Mouse (Mus musculus): Measurements from ENCODE around the gene Robo1. TPM values are rescaled to one million over a fixed set of nuclear protein-coding genes. Genes with fewer than 3 reads are reported as not detected.
A peak's percentile ranks its signal among the peaks of the same experiment; 100 is the strongest.

The Robo1 gene
- polyA plus RNA-seq, 1 experiment from 2014 or later = 69.5 TPM

DNA sequence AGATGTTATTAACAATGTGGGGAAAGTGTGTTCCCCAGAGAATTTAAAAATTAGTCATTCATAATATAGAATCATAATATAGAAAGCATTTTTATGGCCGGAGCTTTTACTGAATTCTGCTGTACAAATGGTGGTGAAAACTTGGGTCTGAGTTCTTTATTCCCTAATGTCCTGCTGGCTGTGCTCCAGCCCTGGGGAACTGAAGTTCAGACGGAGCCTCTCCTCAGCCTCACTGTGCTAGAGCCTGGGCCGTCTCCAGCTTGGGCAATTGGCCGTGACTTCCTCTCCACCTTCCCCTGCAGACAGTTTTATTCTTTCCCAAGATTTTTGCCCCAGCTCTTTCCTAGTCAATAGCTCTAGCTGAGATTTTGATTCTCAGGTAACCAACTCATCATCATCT is 429.0 kb downstream of the Robo1 start:
- H3K36me3 ChIP-seq = peaks cover 7% of the 10 kb centered on the region
- no peak overlapping the region for H3K4me3 ChIP-seq
- no peak overlapping the region for H3K9ac ChIP-seq
- peaks cover 10% of the 10 kb centered on the region; the same call in 1 of the 2 replicates for H3K4me1 ChIP-seq
- no peaks in the 10 kb centered on the region for H3K27me3 ChIP-seq (replicated peaks)
- no peaks in the 10 kb centered on the region for H3K9me3 ChIP-seq
- 43% methylated on average over 4 of the region's 4 CpGs for WGBS
- H3K4me2 ChIP-seq (replicated peaks) = no peak overlapping the region
- no peak overlapping the region for H3K27ac ChIP-seq
- ATAC-seq (ENCODE audit: low FRiP score, low read depth) = no peak

DNA sequence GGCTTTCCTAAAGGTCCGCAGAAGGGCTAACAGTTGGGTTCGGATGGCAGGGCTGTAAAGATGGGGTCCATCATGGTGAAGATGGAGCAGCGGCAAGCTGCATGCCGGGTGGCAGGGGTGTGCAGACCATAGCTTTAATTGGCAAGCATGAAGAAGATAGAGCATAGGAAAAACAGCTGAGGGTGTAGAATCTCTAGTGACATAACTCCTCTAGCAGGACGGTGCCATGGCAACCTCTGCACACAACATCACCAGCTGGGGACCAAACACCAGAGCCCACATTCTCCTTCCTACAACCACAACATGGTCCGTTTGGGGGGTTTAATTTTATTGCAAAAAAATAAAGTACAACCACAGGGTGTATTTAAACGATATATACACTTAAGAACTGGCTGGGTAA is 432.1 kb downstream of the Robo1 start:
- 85% methylated on average over 7 of the region's 7 CpGs for WGBS
- peaks cover 10% of the 10 kb centered on the region; the same call in 1 of the 2 replicates for H3K4me1 ChIP-seq
- H3K36me3 ChIP-seq = peaks cover 21% of the 10 kb centered on the region
- no peaks in the 10 kb centered on the region for H3K27me3 ChIP-seq (replicated peaks)
- no peak overlapping the region for H3K4me3 ChIP-seq
- no peak overlapping the region for H3K27ac ChIP-seq
- no peak overlapping the region for H3K9ac ChIP-seq
- peaks cover 8% of the 10 kb centered on the region; the same call in 1 of the 2 replicates for H3K9me3 ChIP-seq
- ATAC-seq (ENCODE audit: low FRiP score, low read depth) = peak; percentile 37; the same call in 1 of the 2 replicates
- H3K4me2 ChIP-seq (replicated peaks) = no peak overlapping the region

DNA sequence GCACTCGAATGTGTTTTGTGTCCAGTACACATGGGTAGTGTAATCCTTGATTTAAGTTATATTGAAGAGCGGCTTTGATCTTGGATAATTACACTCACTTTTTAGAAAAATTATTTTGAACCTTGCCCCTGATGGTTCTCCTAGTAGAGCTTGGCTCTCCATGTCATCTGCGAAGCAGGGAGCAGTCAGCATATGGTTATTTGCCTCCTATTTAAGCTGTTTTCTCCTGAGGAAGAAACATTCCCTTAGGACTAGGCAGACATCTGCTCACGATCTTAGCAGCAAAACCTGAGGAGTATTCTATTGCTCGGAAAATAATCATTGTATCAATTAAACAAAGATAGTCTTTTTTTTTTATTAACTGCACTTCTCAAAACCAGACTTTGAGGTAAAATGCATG is 439.6 kb downstream of the Robo1 start:
- H3K9ac ChIP-seq = no peak overlapping the region
- peaks cover 9% of the 10 kb centered on the region for H3K36me3 ChIP-seq
- H3K4me3 ChIP-seq = no peak overlapping the region
- H3K9me3 ChIP-seq = peaks cover 6% of the 10 kb centered on the region; the same call in 1 of the 2 replicates
- no peaks in the 10 kb centered on the region for H3K27me3 ChIP-seq (replicated peaks)
- no peak overlapping the region for H3K27ac ChIP-seq
- ATAC-seq (ENCODE audit: low FRiP score, low read depth) = no peak
- H3K4me1 ChIP-seq = no peaks in the 10 kb centered on the region
- 64% methylated on average over 5 of the region's 5 CpGs for WGBS
- H3K4me2 ChIP-seq (replicated peaks) = no peak overlapping the region

DNA sequence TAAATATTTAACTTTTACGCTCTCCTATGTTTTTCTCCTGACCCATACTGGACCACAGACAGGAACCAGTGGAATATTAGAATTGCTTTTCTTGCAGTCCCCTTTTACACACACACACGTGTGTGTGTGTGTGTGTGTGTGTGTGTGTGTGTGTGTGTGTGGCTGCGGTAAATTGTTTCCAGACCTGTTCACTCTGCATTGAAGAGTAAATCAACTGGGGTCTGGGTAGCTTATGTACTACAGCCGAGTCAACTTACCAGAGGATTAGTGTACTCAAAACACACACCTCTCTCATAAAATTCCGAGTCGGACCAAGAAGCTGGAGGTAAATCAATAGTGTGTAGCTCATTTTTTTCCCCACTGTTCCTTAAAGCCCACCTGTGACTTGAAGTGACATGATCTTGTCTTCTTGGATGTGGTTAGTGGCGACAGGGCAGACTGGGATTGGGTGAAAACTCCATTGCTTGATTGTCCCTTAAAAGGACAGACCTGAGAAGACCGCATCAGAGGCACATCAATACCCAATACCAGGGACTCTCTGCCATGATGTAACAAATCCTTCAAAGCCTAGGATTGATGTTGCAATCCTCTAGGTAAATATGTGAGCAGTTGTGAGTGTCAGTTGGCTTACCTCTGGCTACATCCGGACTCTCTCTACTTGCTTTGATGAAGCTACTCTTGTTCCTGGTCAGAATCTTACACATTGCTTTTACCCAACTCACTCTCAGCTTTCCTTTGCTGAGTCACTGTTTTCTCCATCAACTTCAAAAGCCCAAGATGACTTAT is 457.2 kb downstream of the Robo1 start:
- 85% methylated on average over 9 of the region's 9 CpGs for WGBS
- H3K4me1 ChIP-seq = peaks cover 10% of the 10 kb centered on the region

DNA sequence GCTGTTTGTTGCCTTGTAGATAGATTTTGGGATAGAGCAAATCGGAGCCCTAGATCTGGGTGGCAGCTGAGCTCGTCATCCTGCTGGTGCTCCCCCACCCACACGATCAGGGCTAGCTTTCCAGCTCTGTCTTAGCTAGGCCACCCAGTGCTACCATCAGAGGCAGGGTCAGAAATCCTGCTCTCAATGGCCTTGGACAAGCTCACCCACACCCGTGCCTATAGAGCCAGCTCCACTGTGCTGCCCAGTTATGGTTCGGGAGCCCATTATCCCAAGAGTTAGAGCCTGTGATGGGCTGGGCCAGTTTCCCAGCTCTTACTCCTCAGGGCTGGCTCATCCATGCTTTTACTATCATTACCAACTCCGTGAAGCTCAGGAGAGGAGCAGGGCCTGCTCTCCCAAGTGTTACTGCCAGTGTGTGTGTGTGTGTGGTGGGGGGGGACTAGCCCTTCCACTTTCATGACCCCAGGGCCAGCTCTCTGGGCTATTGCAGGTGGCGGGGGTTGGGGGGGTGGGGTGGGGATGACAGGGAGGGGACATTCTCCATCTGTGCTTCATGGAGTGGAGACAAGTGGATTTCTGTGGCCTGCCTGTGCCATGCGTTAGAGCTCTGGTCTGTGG is 461.2 kb downstream of the Robo1 start:
- Histone ChIP-seq H3K9me3 (no peaks in the 10 kb centered on the region), H3K27me3 (replicated peaks) (no peaks in the 10 kb centered on the region), H3K36me3 (no peaks in the 10 kb centered on the region), H3K27ac (no peak overlapping the region), H3K4me2 (replicated peaks) (no peak overlapping the region), H3K9ac (no peak overlapping the region), H3K4me1 (peaks cover 29% of the 10 kb centered on the region), H3K4me3 (no peak overlapping the region)
- peak; percentile 53 for ATAC-seq (ENCODE audit: low FRiP score, low read depth)
- WGBS = 72% methylated on average over 8 of the region's 8 CpGs

More for the DNA sequence above, 457.2 kb downstream of the Robo1 start:
- H3K9me3 ChIP-seq = no peaks in the 10 kb centered on the region
- no peaks in the 10 kb centered on the region for H3K27me3 ChIP-seq (replicated peaks)
- H3K27ac ChIP-seq = no peak overlapping the region
- H3K9ac ChIP-seq = no peak overlapping the region
- H3K36me3 ChIP-seq = no peaks in the 10 kb centered on the region
- ATAC-seq (ENCODE audit: low FRiP score, low read depth) = no peak
- H3K4me2 ChIP-seq (replicated peaks) = no peak overlapping the region
- H3K4me3 ChIP-seq = no peak overlapping the region

DNA sequence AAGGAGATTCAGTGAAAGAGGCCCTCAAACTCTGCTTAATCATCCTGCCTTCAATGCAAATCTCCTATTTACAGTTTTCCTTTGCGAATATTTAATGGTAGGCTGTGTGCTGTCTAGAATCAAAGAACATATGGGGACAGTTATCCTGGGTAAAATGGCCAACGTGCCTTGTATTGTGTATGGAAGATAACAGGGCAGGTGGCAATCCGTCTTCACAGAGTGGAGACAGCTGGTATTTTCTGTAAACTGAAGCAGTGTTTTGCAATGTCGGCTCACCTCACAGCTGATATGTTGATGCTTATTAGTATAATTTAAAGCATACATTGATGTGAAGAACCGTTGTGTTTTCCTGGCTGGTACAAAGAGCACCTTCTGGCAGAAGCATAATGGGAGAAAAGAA is 464.2 kb downstream of the Robo1 start:
- no peak for ATAC-seq (ENCODE audit: low FRiP score, low read depth)
- Histone ChIP-seq H3K9me3 (no peaks in the 10 kb centered on the region), H3K27me3 (replicated peaks) (no peaks in the 10 kb centered on the region), H3K4me3 (no peak overlapping the region), H3K4me1 (peaks cover 29% of the 10 kb centered on the region), H3K9ac (no peak overlapping the region), H3K36me3 (no peaks in the 10 kb centered on the region), H3K4me2 (replicated peaks) (no peak overlapping the region), H3K27ac (no peak overlapping the region)
- 40% methylated on average over 5 of the region's 5 CpGs for WGBS

DNA sequence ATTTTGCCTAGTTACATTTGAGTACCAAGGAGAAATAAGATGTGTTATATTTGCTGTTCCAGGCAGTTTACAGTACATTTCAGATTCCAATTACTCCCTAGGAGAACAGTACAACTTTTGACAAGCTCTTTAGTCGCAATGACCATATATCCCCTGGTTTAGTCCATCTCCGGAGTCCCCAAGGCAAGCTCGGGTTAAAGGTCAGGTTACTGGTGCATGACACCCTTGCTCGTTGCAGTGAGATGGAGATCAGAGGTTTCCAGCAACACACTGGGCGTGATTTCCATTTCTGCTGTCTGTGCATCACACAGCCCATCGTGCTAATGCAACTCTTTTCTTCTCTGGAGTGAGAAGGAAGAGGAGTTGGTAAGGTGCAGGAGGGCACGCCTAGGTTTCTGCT is 464.9 kb downstream of the Robo1 start:
- Histone ChIP-seq H3K4me1 (peaks cover 29% of the 10 kb centered on the region), H3K27ac (no peak overlapping the region), H3K27me3 (replicated peaks) (no peaks in the 10 kb centered on the region), H3K9me3 (no peaks in the 10 kb centered on the region), H3K36me3 (no peaks in the 10 kb centered on the region), H3K4me2 (replicated peaks) (no peak overlapping the region), H3K4me3 (no peak overlapping the region), H3K9ac (no peak overlapping the region)
- WGBS = 46% methylated on average over 7 of the region's 7 CpGs
- no peak for ATAC-seq (ENCODE audit: low FRiP score, low read depth)

DNA sequence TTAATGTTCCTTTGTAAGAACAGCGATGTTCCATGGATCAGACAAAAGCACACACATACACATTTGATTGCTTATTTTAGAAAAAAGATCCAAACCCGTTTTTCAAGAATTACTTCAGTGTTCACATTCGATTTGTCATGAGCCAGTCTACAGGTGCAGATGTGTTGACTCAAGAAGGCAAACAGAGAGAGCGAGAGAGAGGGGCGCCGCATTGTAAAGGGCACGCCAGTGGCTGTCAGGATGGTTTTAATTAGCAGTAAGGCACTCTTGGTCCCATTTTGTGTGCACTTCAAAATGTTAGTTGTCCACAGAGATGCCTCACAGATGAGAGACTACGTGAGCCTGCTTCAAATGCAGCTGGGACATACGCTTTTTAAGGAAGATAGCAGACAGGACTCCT is 470.4 kb downstream of the Robo1 start:
- no peak overlapping the region for H3K9ac ChIP-seq
- H3K36me3 ChIP-seq = no peaks in the 10 kb centered on the region
- WGBS = 56% methylated on average over 9 of the region's 9 CpGs
- no peak overlapping the region for H3K27ac ChIP-seq
- H3K4me2 ChIP-seq (replicated peaks) = no peak overlapping the region
- no peak overlapping the region for H3K4me3 ChIP-seq
- H3K9me3 ChIP-seq = no peaks in the 10 kb centered on the region
- no peak for ATAC-seq (ENCODE audit: low FRiP score, low read depth)
- peaks cover 2% of the 10 kb centered on the region for H3K4me1 ChIP-seq
- no peaks in the 10 kb centered on the region for H3K27me3 ChIP-seq (replicated peaks)

DNA sequence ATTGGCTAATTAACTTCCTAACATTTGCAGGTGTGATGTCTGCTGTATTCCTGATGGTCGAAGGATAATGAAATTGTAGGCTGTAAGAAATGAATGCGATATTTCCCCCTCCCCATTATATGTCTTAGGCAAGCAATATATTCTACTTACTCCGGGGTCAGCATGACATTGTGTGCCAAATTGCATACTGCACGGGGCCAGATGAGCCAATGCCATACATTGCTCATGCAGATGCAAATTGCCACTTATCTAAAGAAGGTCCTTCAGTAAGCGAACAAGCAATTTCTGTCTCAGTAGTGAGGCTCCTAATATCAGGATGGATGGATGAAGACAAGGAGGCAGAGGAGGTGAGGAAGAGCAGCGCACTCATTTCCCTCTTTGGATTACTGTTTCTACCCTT is 474.1 kb downstream of the Robo1 start:
- Histone ChIP-seq H3K4me2 (replicated peaks) (no peak overlapping the region), H3K27me3 (replicated peaks) (no peaks in the 10 kb centered on the region), H3K9ac (no peak overlapping the region), H3K9me3 (no peaks in the 10 kb centered on the region), H3K27ac (no peak overlapping the region), H3K4me3 (no peak overlapping the region), H3K36me3 (no peaks in the 10 kb centered on the region), H3K4me1 (peaks cover 3% of the 10 kb centered on the region)
- ATAC-seq (ENCODE audit: low FRiP score, low read depth) = 0 out of 2 replicates have a peak, but pooled peaks have one; percentile 21
- WGBS = 55% methylated on average over 6 of the region's 6 CpGs

DNA sequence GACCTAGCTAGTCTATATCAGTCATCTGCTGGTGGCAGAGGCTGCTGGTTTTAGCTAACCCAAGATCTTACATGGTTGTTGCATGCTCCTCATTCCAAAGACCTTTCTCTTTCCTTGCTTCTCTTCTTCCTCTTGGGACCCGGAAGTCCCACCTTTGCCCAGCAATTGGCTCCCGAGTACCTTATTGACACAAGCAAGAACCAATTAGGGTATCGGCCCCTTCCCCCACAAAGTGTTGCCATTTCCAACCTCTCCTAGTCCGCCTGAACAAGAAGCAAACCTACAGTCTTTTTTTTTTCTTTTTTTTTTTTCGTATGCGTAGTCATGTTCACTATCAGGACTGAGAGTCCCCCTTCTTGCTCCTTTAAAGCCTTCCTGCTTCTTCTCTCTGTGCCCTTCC is 478.0 kb downstream of the Robo1 start:
- H3K36me3 ChIP-seq = no peaks in the 10 kb centered on the region
- no peak for ATAC-seq (ENCODE audit: low FRiP score, low read depth)
- no peak overlapping the region for H3K27ac ChIP-seq
- H3K4me2 ChIP-seq (replicated peaks) = no peak overlapping the region
- H3K9ac ChIP-seq = no peak overlapping the region
- no peaks in the 10 kb centered on the region for H3K9me3 ChIP-seq
- no peaks in the 10 kb centered on the region for H3K27me3 ChIP-seq (replicated peaks)
- peaks cover 13% of the 10 kb centered on the region for H3K4me1 ChIP-seq
- 91% methylated on average over 6 of the region's 6 CpGs for WGBS
- H3K4me3 ChIP-seq = no peak overlapping the region

DNA sequence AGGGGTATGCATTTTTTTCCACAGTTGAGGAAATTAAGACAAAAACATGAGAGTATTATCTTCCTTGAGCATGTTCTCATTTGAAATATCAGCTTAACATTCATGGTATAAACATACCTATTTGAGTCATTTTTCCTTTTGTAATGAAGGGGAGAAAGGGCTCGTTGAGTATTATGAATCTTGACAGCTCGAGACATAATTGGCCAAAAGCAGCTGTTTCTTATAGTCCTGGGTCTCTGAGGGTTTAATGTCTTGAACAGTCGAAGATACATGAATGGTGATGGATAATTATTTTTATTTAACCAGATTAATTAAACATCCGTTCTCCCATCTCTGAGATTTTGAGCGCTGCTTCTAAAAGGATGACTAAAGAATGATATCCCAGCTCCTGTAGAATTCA is 478.5 kb downstream of the Robo1 start:
- Histone ChIP-seq H3K36me3 (no peaks in the 10 kb centered on the region), H3K9me3 (no peaks in the 10 kb centered on the region), H3K27me3 (replicated peaks) (no peaks in the 10 kb centered on the region), H3K4me3 (no peak overlapping the region), H3K4me2 (replicated peaks) (no peak overlapping the region), H3K9ac (no peak overlapping the region), H3K4me1 (peaks cover 13% of the 10 kb centered on the region), H3K27ac (no peak overlapping the region)
- WGBS = 62% methylated on average over 5 of the region's 5 CpGs
- no peak for ATAC-seq (ENCODE audit: low FRiP score, low read depth)

DNA sequence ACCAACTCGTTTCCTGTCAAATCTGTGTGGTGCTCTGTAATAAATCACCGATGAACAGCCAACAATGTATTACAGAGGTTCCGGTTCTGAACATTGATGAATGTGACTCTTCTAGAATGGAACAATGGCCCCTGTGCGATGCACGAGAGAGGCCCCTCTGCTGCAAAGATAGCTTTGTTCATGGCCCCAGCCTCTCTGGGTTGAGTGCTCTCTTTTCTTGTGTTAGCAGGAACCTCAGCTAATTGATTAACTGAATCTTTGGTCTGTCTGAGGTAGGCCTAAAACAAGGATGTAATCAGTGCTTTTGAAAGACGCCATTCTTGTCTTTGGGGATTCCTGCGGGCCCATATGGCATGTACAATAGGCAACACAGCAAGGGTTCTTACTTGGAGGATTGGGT is 479.9 kb downstream of the Robo1 start:
- H3K4me1 ChIP-seq = peaks cover 13% of the 10 kb centered on the region
- no peaks in the 10 kb centered on the region for H3K36me3 ChIP-seq
- no peak overlapping the region for H3K27ac ChIP-seq
- H3K9me3 ChIP-seq = no peaks in the 10 kb centered on the region
- WGBS = 16% methylated on average over 7 of the region's 7 CpGs
- no peak overlapping the region for H3K4me2 ChIP-seq (replicated peaks)
- no peak overlapping the region for H3K9ac ChIP-seq
- H3K27me3 ChIP-seq (replicated peaks) = no peaks in the 10 kb centered on the region
- no peak overlapping the region for H3K4me3 ChIP-seq
- ATAC-seq (ENCODE audit: low FRiP score, low read depth) = peak; percentile 95

Measured in neural tube, embryonic 12.5 days (tissue).